Mouse (Mus musculus) cerebellum, adult 11-12 months (tissue): ENCODE measurements around the gene B2m.
"Not testable (repeated sequence)": the region's sequence is repeated elsewhere in the genome, so short reads cannot be mapped to it uniquely, and the experiment has no call there.

Source experiments
- DNase-seq: peaks from one replicate; pipeline ENCODE4 v3.0.0; 2022

Gene B2m

GRCm38 (mm10) chr2:122147508-122148241, at the start of gene B2m:
Gene B2m (plus strand): TSS chr2:122147686.
- peak; percentile 85 for DNase-seq

GRCm38 (mm10) chr2:122097686-122098085, 49.8 kb upstream of the B2m start:
- DNase-seq = not testable (repeated sequence)

GRCm38 (mm10) chr2:122102070-122102469, 45.4 kb upstream of the B2m start:
- no peak for DNase-seq

GRCm38 (mm10) chr2:122108101-122108500, 39.4 kb upstream of the B2m start:
- DNase-seq = no peak

GRCm38 (mm10) chr2:122109714-122110113, 37.8 kb upstream of the B2m start:
- DNase-seq = no peak

- DNase-seq = peak; percentile 14
Measured at GRCm38 (mm10) chr2:122116888-122117287, 30.6 kb upstream of the B2m start.

GRCm38 (mm10) chr2:122117961-122118958, 29.2 kb upstream of the B2m start, which contains the start of gene Spg11:
Gene Spg11 (minus strand): TSS chr2:122118386.
- peak; percentile 97 for DNase-seq

- no peak for DNase-seq
Measured at GRCm38 (mm10) chr2:122125680-122126572, 21.6 kb upstream of the B2m start.

GRCm38 (mm10) chr2:122126765-122127347, 20.6 kb upstream of the B2m start:
- no peak for DNase-seq

- no peak for DNase-seq
Measured at GRCm38 (mm10) chr2:122127635-122128034, 19.9 kb upstream of the B2m start.

GRCm38 (mm10) chr2:122132078-122132477, 15.4 kb upstream of the B2m start:
- no peak for DNase-seq

GRCm38 (mm10) chr2:122132618-122133017, 14.9 kb upstream of the B2m start:
- DNase-seq = no peak

GRCm38 (mm10) chr2:122137839-122138465, 9.5 kb upstream of the B2m start:
- no peak for DNase-seq

GRCm38 (mm10) chr2:122140815-122141214, 6.7 kb upstream of the B2m start:
- no peak for DNase-seq

GRCm38 (mm10) chr2:122141332-122141967, 6.0 kb upstream of the B2m start:
- DNase-seq = no peak

- DNase-seq = no peak
Measured at GRCm38 (mm10) chr2:122143111-122143510, 4.4 kb upstream of the B2m start.

- no peak for DNase-seq
Measured at GRCm38 (mm10) chr2:122145756-122146155, 1.7 kb upstream of the B2m start.

GRCm38 (mm10) chr2:122146687-122147086, 799 bp upstream of the B2m start:
- DNase-seq = no peak

- peak; percentile 6 for DNase-seq
Measured at GRCm38 (mm10) chr2:122148242-122148917, 894 bp downstream of the B2m start.

GRCm38 (mm10) chr2:122149316-122149715, 1.8 kb downstream of the B2m start:
- no peak for DNase-seq

GRCm38 (mm10) chr2:122149716-122150115, 2.2 kb downstream of the B2m start:
- DNase-seq = no peak
